Mouse (Mus musculus): Measurements from ENCODE around the gene Rnf114.

DNA sequence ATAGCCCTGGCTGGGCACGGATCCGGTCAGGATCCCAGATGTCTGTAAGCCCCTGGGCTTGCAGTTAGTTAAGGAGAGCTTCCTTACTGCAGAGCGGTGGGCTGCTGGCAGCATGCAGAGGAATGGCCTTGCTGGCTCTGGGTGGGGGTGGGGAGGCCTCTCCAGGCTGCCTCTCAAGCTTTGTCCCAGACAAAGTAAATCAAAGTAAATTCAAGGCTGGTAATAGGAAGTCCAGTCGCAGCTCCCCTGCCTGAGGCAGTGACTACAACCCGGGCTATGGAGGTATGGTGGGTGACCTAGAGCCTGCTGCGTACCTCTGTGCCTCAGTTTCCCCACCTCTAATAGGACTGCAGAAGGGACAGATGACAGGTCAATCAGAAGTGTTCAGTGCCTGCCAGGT is 48.9 kb downstream of the Rnf114 start:
- TF ChIP-seq CTCF (IDR thresholded peaks at IDR 0.05) (no peak), EP300 (IDR thresholded peaks at IDR 0.05) (no peak)

All from lung, postnatal 0 days (tissue).